Mouse (Mus musculus) gonadal fat pad, adult 2 months (tissue): ENCODE data around the gene Zfp771. TPM values are rescaled to one million over a fixed set of nuclear protein-coding genes. Genes with fewer than 3 reads are reported as not detected.
"Not testable (repeated sequence)": the region's sequence is repeated elsewhere in the genome, so short reads cannot be mapped to it uniquely, and the experiment has no call there.

Experiments used
- DNase-seq: peaks from one replicate; pipeline ENCODE4 v3.0.0-alpha.2; 2012; ENCODE audit warnings: low read depth
- polyA plus RNA-seq: library from polyadenylated mRNA; depleted of rRNA; stranded (reverse); fragments of >200 nt; gene quantifications from 2 replicates; pipeline ENCODE4 v1.2.3, GENCODE M21; 2012

The Zfp771 gene
- polyA plus RNA-seq, 1 experiment, result 89.7 TPM

GRCm38 (mm10) chr7:127217901-127218642 is 26.0 kb upstream of the Zfp771 start:
- DNase-seq, result no peak

GRCm38 (mm10) chr7:127218670-127219069 is 25.4 kb upstream of the Zfp771 start:
- no peak for DNase-seq

GRCm38 (mm10) chr7:127220440-127220839 is 23.6 kb upstream of the Zfp771 start:
- no peak for DNase-seq

- no peak for DNase-seq
Measured at GRCm38 (mm10) chr7:127223106-127223505, 21.0 kb upstream of the Zfp771 start.

- no peak for DNase-seq
Measured at GRCm38 (mm10) chr7:127223515-127224478, 20.3 kb upstream of the Zfp771 start.

GRCm38 (mm10) chr7:127224616-127225015 is 19.5 kb upstream of the Zfp771 start:
- no peak for DNase-seq

- DNase-seq, result no peak
Measured at GRCm38 (mm10) chr7:127225147-127225995, 18.7 kb upstream of the Zfp771 start.

DNA sequence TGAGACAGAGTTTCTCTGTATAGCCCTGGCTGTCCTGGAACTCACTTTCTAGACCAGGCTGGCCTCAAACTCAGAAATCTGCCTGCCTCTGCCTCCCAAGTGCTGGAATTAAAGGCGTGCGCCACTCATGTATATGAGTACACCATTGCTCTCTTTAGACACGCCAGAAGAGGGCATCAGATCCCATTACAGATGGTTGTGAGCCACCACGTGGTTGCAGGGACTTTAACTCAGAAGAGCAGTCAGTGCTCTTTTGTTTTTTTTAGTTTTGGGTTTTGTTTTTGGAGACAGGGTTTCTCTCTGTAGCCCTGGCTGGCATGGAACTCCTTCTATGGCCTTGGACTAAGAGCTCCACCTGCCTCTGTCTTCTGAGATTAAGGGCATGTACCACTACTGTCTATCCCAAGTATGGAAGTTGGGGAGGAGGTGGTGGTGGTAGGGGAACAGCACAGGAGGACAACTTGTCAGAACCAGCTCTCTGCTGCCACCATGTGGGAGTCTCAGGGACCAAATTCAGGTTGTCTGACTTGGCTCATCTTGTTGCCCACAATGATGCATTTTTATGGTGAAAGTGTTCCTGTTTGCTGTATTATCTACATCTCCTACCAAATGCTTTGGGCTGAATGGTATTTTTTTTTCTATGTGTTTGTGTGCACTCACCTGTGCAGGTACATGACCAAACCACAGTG is 15.3 kb upstream of the Zfp771 start:
- DNase-seq, result no peak

DNA sequence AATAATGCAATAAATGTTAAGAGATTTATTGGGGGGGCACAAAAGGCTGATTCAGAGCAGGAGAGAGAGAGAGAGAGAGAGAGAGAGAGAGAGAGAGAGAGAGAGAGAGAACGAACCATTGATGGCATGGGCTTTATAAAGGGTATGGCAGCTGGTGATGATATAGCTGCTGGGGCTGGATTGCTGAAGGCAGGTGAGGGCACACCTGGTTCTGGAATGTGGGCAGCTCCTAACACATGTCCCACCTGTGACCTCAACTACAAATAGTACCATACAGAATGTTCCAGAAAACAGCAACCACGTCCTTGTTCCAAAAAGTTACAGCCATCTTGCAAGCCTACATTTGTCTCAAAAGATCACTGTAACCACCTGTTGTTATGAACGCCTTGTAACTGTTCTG is 12.7 kb upstream of the Zfp771 start:
- DNase-seq, result no peak

GRCm38 (mm10) chr7:127231826-127232621 is 12.1 kb upstream of the Zfp771 start:
- no peak for DNase-seq

GRCm38 (mm10) chr7:127232622-127233367 is 11.3 kb upstream of the Zfp771 start, which contains the start of the genes Zfp553 and Sept1:
Zfp553 (plus strand) TSS chr7:127233061.
Sept1 (minus strand) TSS chr7:127233130.
- DNase-seq, result no peak

DNA sequence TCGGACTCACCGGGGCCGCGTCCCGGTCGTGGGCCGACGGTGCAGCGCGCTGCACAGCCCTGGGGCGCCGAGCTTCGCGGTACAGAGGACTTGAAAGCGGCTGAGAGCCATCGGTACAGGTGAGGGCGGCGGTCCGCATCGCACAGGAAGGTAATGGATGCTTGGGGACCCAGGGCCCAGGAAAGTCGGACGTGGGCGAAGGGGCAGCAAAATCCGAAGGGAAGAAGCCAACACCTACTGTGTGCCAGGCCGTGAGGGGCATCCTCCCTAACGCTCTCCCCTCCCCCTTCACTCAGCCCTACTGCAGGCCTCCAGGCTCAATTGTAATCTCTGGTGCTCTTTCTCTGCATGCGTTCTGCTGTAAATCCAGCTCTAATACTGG is 10.7 kb upstream of the Zfp771 start:
- no peak for DNase-seq

GRCm38 (mm10) chr7:127233765-127234164 is 10.3 kb upstream of the Zfp771 start:
- no peak for DNase-seq

GRCm38 (mm10) chr7:127234777-127235176 is 9.3 kb upstream of the Zfp771 start:
- no peak for DNase-seq

- DNase-seq, result no peak
Measured at GRCm38 (mm10) chr7:127243361-127243867, 660 bp upstream of the Zfp771 start.

GRCm38 (mm10) chr7:127244658-127245510 is 810 bp downstream of the Zfp771 start:
- DNase-seq, result no peak

DNA sequence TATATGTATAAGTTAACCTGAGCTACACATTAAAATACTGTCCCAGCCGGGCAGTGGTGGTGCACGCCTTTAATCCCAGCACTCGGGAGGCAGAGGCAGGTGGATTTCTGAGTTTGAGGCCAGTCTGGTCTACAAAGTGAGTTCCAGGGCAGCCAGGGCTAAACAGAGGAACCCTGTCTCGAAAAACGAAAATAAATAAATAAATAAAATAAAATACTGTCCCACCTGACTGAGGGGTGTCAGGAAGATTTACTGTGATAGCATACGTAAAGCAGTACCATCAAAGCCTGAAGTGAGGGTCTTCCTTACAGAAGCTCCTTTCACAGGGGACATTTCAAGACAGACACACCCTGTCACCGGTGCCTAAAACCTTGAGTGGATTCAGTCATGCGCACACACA is 6.4 kb downstream of the Zfp771 start:
- DNase-seq, result not testable (repeated sequence)

DNA sequence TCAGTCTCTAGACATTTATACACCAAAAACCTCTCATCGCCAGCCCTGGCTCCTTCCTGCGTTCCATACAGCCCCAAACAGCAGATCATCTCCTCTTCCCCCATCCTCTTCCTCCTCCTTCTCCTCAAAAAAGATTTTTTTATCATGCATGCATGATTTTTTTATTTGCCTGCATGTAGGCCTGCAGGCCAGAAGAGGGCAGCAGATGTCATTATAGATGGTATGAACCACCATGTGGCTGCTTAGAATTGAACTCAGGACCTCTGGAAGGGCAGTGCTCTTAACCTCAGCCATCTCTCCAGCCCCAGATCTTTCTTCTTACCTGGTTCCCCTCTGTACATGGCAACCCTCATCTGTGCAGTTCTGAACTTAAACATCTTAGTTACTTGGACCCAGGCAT is 8.3 kb downstream of the Zfp771 start:
- no peak for DNase-seq
